In genomic region chr7:139388670-139389212, GRCm38 (mm10) we compare ENCODE assay signal across 8 mouse cellular contexts. TPM values are rescaled to one million over a fixed set of nuclear protein-coding genes. Genes with fewer than 3 reads are reported as not detected.
DNase-seq lines count a peak whose midpoint lies in the region; ATAC-seq and TF ChIP-seq lines count a peak whose summit lies in the region.

Gene Inpp5a, plus strand, starts transcription at chr7:139389109.

- 0 out of 2 replicates have a peak, but pooled peaks cover 5% of the 10 kb centered on the region for H3K27me3 ChIP-seq in forebrain, embryonic 10.5 days (ENCODE audit: poor library complexity, severe bottlenecking)
- no peaks in the 10 kb centered on the region for H3K27me3 ChIP-seq in heart, embryonic 15.5 days
- no peaks in the 10 kb centered on the region for H3K27me3 ChIP-seq in liver, embryonic 14.5 days (ENCODE audit: control insufficient read depth, insufficient read depth, low read length)
- H3K27me3 ChIP-seq in neural tube, embryonic 11.5 days (ENCODE audit: control insufficient read depth, insufficient read depth, low read length): no peaks in the 10 kb centered on the region
- no peaks in the 10 kb centered on the region for H3K27me3 ChIP-seq in stomach, postnatal 0 days (ENCODE audit: control insufficient read depth, insufficient read depth, low read length)

- H3K27ac ChIP-seq in forebrain, embryonic 10.5 days: peak within 1 kb of the TSS; percentile 95
- peak within 1 kb of the TSS; percentile 89 for H3K27ac ChIP-seq in heart, embryonic 15.5 days
- H3K27ac ChIP-seq in liver, embryonic 14.5 days: no peak within 1 kb of the TSS
- H3K27ac ChIP-seq in neural tube, embryonic 11.5 days (ENCODE audit: low read depth, low read length): peak within 1 kb of the TSS; percentile 60
- peak within 1 kb of the TSS; percentile 93 for H3K27ac ChIP-seq in stomach, postnatal 0 days (replicated peaks)

- no peaks in the 10 kb centered on the region for H3K9me3 ChIP-seq in forebrain, embryonic 10.5 days
- no peaks in the 10 kb centered on the region for H3K9me3 ChIP-seq in heart, embryonic 15.5 days (replicated peaks)
- no peaks in the 10 kb centered on the region for H3K9me3 ChIP-seq in liver, embryonic 14.5 days (ENCODE audit: control insufficient read depth, low read length)
- no peaks in the 10 kb centered on the region for H3K9me3 ChIP-seq in neural tube, embryonic 11.5 days (ENCODE audit: control insufficient read depth, low read length)
- H3K9me3 ChIP-seq in stomach, postnatal 0 days (ENCODE audit: control insufficient read depth, low read length): no peaks in the 10 kb centered on the region

- WGBS in forebrain, embryonic 10.5 days: under 1% methylated on average over 46 of the region's 47 CpGs
- under 1% methylated on average over 46 of the region's 47 CpGs for WGBS in heart, embryonic 15.5 days
- 1% methylated on average over 44 of the region's 47 CpGs for WGBS in liver, embryonic 14.5 days (ENCODE audit: insufficient replicate concordance)
- under 1% methylated on average over 36 of the region's 47 CpGs for WGBS in neural tube, embryonic 11.5 days
- WGBS in stomach, postnatal 0 days: 1% methylated on average over 41 of the region's 47 CpGs

- H3K9ac ChIP-seq in heart, embryonic 15.5 days: peak within 1 kb of the TSS; percentile 96
- H3K9ac ChIP-seq in liver, embryonic 14.5 days (replicated peaks): peak within 1 kb of the TSS; percentile 80
- peak within 1 kb of the TSS; percentile 84 for H3K9ac ChIP-seq in neural tube, embryonic 11.5 days (ENCODE audit: low read length)
- peak within 1 kb of the TSS; percentile 99 for H3K9ac ChIP-seq in stomach, postnatal 0 days (ENCODE audit: low read length)

- no peak for TF ChIP-seq EP300 in liver, embryonic 14.5 days (IDR thresholded peaks at IDR 0.05; ENCODE audit: low read depth)
- no peak for TF ChIP-seq EP300 in stomach, postnatal 0 days (optimal IDR thresholded peaks at IDR 0.05)

- TF ChIP-seq CTCF in liver, embryonic 14.5 days (IDR thresholded peaks at IDR 0.05; ENCODE audit: low read depth): no peak
- TF ChIP-seq CTCF in stomach, postnatal 0 days (IDR thresholded peaks at IDR 0.05; ENCODE audit: low read depth): no peak

- DNase-seq in CD8-positive naive resting alpha-beta T cell, adult 2 months (ENCODE audit: low read depth in 2 of 2, low spot score in 2 of 2): peak; percentile 99
- peak; percentile 98 for DNase-seq in c-Kit-positive CD71-negative TER-119-negative erythroid progenitor cells, embryonic 14.5 days (ENCODE audit: low read depth)
- peak; percentile 98 for DNase-seq in forebrain, embryonic 10.5 days (ENCODE audit: extremely low spot score, low spot score)
- peak; percentile 99 to 100 for DNase-seq in kidney, postnatal 25 days
- peak; percentile 95 to 97 (median 96) for DNase-seq in liver, embryonic 14.5 days (ENCODE audit: low read depth in 3 of 3, low spot score in 3 of 3)
- peak; percentile 99 for DNase-seq in neural tube, embryonic 11.5 days (ENCODE audit: low spot score)
- DNase-seq in stomach, postnatal 0 days (ENCODE audit: low spot score): peak; percentile 100

- H3K4me3 ChIP-seq in forebrain, embryonic 10.5 days: peak within 1 kb of the TSS; percentile 85
- peak within 1 kb of the TSS; percentile 74 for H3K4me3 ChIP-seq in heart, embryonic 15.5 days
- peak within 1 kb of the TSS; percentile 65 to 73 for H3K4me3 ChIP-seq in liver, embryonic 14.5 days (ENCODE audit: insufficient read depth in 1 of 2, low read depth in 2 of 2, low read length in 2 of 2)
- peak within 1 kb of the TSS; percentile 85 for H3K4me3 ChIP-seq in neural tube, embryonic 11.5 days (ENCODE audit: low read depth, low read length)
- peak within 1 kb of the TSS; percentile 96 for H3K4me3 ChIP-seq in stomach, postnatal 0 days (ENCODE audit: low read depth, low read length)

- peaks cover 29% of the 10 kb centered on the region for H3K4me1 ChIP-seq in forebrain, embryonic 10.5 days
- peaks cover 48% of the 10 kb centered on the region for H3K4me1 ChIP-seq in heart, embryonic 15.5 days (replicated peaks)
- H3K4me1 ChIP-seq in liver, embryonic 14.5 days (replicated peaks; ENCODE audit: control insufficient read depth in 2 of 2, insufficient read depth in 2 of 2, low read length in 1 of 2): peaks cover 3 to 12% of the 10 kb centered on the region in 2 experiments; a peak in 3 of 4 replicates
- H3K4me1 ChIP-seq in neural tube, embryonic 11.5 days (ENCODE audit: control insufficient read depth, insufficient read depth, low read length): no peaks in the 10 kb centered on the region
- peaks cover 20% of the 10 kb centered on the region for H3K4me1 ChIP-seq in stomach, postnatal 0 days (replicated peaks; ENCODE audit: control insufficient read depth, insufficient read depth)

- H3K4me2 ChIP-seq in heart, embryonic 15.5 days: peak within 1 kb of the TSS; percentile 63
- H3K4me2 ChIP-seq in liver, embryonic 14.5 days (ENCODE audit: low read depth): peak within 1 kb of the TSS; percentile 91
- H3K4me2 ChIP-seq in neural tube, embryonic 11.5 days (ENCODE audit: low read depth): peak within 1 kb of the TSS; percentile 81
- H3K4me2 ChIP-seq in stomach, postnatal 0 days (replicated peaks; ENCODE audit: low read depth): peak within 1 kb of the TSS; percentile 82

- H3K36me3 ChIP-seq in forebrain, embryonic 10.5 days (replicated peaks): no peaks in the 10 kb centered on the region
- no peaks in the 10 kb centered on the region for H3K36me3 ChIP-seq in heart, embryonic 15.5 days
- no peaks in the 10 kb centered on the region for H3K36me3 ChIP-seq in liver, embryonic 14.5 days (replicated peaks; ENCODE audit: control insufficient read depth, insufficient read depth, low read depth)
- no peaks in the 10 kb centered on the region for H3K36me3 ChIP-seq in neural tube, embryonic 11.5 days (ENCODE audit: control insufficient read depth, insufficient read depth, low read length)
- no peaks in the 10 kb centered on the region for H3K36me3 ChIP-seq in stomach, postnatal 0 days (ENCODE audit: control insufficient read depth, insufficient read depth, low read length)

- peak; percentile 97 for ATAC-seq in heart, embryonic 15.5 days (replicated peaks; ENCODE audit: insufficient number of reproducible peaks, insufficient read depth, low FRiP score, low read depth)
- peak; percentile 97 for ATAC-seq in liver, embryonic 14.5 days (ENCODE audit: insufficient read depth)
- peak; percentile 98 for ATAC-seq in neural tube, embryonic 11.5 days (ENCODE audit: insufficient read depth, low FRiP score, low TSS enrichment)
- ATAC-seq in stomach, postnatal 0 days (ENCODE audit: low FRiP score, low TSS enrichment): peak; percentile 97

RNA-seq across cellular contexts. Expression of gene Inpp5a, which starts in this region (rescaled TPM):
- polyA plus RNA-seq in forebrain, embryonic 10.5 days (2016; fragmentation: Nextera tagmentation; extraction: Ambion mirVana): 10.5 and 14.3 TPM in 2 replicates
- 53.4 and 58.4 TPM in 2 replicates for polyA plus RNA-seq in heart, embryonic 15.5 days (2015; fragmentation: Nextera tagmentation; extraction: Ambion mirVana)
- polyA plus RNA-seq in liver, embryonic 14.5 days (2012; rRNA removed): 1.8 and 2.4 TPM in 2 replicates
- 3.5 and 5.0 TPM in 2 replicates for polyA plus RNA-seq in liver, embryonic 14.5 days (2014; fragmentation: Nextera tagmentation; extraction: Ambion mirVana)
- 27.4 and 28.4 TPM in 2 replicates for polyA plus RNA-seq in neural tube, embryonic 11.5 days (2014; fragmentation: Nextera tagmentation; extraction: Ambion mirVana)
- 25.4 and 27.6 TPM in 2 replicates for polyA plus RNA-seq in stomach, postnatal 0 days (2015; fragmentation: Nextera tagmentation; extraction: Ambion mirVana)
